Mouse (Mus musculus) neural tube, embryonic 15.5 days (tissue): ENCODE measurements at regions not wholly inside any gene's neighbourhood (a gene's known extent, or its start where the extent isn't known, plus 50 kb on each side); places are given as distances from the start of the nearest gene placed in this dataset.
A peak's percentile ranks its signal among the peaks of the same experiment; 100 is the strongest.

Experiments
- ATAC-seq: fragments of 200-750 bp; cut with Nextera tagmentation; 2 replicates; pipeline ENCODE4 v1.8.0; 2017; ENCODE audit warnings: mild to moderate bottlenecking, moderate TSS enrichment, moderate library complexity; ENCODE audit not compliant: low FRiP score
- H3K27ac ChIP-seq: fragments of 300-500 bp; sonication (generic); replicated peaks from 2 replicates; pipeline ENCODE4 v1.5.1; 2015; ENCODE audit warnings: mild to moderate bottlenecking, inconsistent platforms
- H3K27me3 ChIP-seq: fragments of 300-500 bp; sonication (generic); replicated peaks from 2 replicates; pipeline ENCODE4 v1.6.1; 2015; ENCODE audit warnings: inconsistent platforms
- H3K36me3 ChIP-seq: fragments of 300-500 bp; sonication (generic); 2 replicates; pipeline ENCODE4 v1.6.1; 2015; ENCODE audit warnings: inconsistent platforms
- H3K4me1 ChIP-seq: fragments of 300-500 bp; sonication (generic); 2 replicates; pipeline ENCODE4 v1.6.1; 2015; ENCODE audit warnings: inconsistent platforms
- H3K4me2 ChIP-seq: fragments of 300-500 bp; sonication (generic); 2 replicates; pipeline ENCODE4 v1.6.1; 2015; ENCODE audit warnings: inconsistent platforms, mild to moderate bottlenecking, moderate library complexity
- H3K4me3 ChIP-seq: fragments of 300-500 bp; sonication (generic); replicated peaks from 2 replicates; pipeline ENCODE4 v1.5.1; 2015; ENCODE audit warnings: mild to moderate bottlenecking, inconsistent platforms
- H3K9ac ChIP-seq: fragments of 300-500 bp; sonication (generic); replicated peaks from 2 replicates; pipeline ENCODE4 v1.6.1; 2015; ENCODE audit warnings: mild to moderate bottlenecking, inconsistent platforms
- H3K9me3 ChIP-seq: fragments of 300-500 bp; sonication (generic); replicated peaks from 2 replicates; pipeline ENCODE4 v1.6.1; 2016; ENCODE audit warnings: inconsistent platforms
- WGBS: fragments of 180-500 bp; shearing (Covaris S2); methylation state at CpG from one replicate; pipeline ENCODE4 v1.1.7; 2015; ENCODE audit warnings: mixed read lengths; 5-methylcytosine and 5-hydroxymethylcytosine counted together

DNA sequence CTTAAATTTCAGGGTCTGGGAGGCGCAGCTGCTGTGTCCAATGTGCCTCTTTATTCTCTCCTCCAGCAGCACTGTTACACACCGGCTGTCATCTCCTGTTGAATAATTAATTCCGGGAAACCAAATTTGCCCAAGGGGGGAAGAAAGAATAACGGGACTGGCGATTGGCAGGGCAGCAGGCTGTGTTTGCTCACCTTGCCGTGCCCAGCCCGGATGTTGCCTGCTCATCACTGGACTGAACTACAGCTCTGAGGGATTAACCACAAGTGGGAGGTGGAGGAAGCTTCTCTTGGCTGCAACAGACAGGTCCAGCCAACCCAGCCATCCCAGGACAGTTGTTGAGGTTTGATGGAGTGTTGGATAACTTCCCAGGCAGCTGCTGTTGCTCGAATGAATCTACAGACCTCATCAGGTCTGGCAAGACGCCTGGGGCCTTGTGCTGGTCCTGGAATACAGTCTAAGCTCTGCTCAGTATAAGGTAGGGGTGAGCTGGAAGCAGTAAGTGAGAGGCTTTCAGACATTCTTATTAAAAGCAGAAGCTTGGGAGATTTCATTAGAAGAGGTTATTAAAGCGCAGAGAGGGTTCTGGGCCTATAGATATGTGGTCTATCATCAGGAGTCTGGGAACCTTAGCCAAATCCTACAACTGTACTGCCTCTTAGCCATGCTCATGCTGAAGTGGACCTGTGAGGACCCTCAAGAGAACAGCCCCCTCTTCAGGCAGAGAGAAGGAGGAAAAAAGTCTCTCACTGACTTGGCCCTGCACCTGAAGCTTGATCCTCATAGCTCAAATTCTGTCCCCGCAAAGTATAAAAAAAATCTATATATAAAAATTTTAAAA lies 291.8 kb downstream of the Il20rb start:
- Histone ChIP-seq H3K36me3 (no peaks in the 10 kb centered on the region), H3K4me1 (peaks cover 8% of the 10 kb centered on the region; the same call in 1 of the 2 replicates), H3K9ac (no peak overlapping the region), H3K9me3 (no peaks in the 10 kb centered on the region), H3K4me3 (no peak overlapping the region), H3K4me2 (peak overlapping the region; percentile 13; the same call in 1 of the 2 replicates), H3K27me3 (no peaks in the 10 kb centered on the region), H3K27ac (peak overlapping the region; percentile 65)
- WGBS: 40% methylated on average over 11 of the region's 11 CpGs
- peak; percentile 76 for ATAC-seq

DNA sequence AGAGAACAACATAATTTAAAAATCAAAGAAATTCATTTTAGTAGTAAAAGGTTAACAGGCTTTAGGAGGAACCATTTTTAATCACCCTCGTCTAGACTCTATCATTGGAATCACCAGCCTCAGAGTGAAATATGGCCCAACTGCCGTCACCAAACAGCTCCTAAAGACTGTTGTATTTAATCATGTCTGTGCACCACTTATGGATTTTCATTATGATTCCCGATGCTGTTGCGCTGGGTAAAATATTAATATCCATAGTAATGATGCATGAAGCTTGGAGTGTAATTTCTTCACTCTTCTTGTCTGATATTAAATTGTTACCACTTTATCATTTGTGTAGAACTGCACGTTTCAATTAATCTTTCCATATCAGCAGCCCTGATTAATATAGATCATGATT lies 292.4 kb downstream of the Il20rb start:
- Histone ChIP-seq H3K9ac (no peak overlapping the region), H3K4me3 (no peak overlapping the region), H3K4me1 (peaks cover 8% of the 10 kb centered on the region; the same call in 1 of the 2 replicates), H3K27ac (no peak overlapping the region), H3K9me3 (no peaks in the 10 kb centered on the region), H3K36me3 (no peaks in the 10 kb centered on the region), H3K27me3 (no peaks in the 10 kb centered on the region), H3K4me2 (no peak overlapping the region)
- ATAC-seq: peak; percentile 53; the same call in 1 of the 2 replicates
- WGBS: 42% methylated on average over 5 of the region's 5 CpGs

DNA sequence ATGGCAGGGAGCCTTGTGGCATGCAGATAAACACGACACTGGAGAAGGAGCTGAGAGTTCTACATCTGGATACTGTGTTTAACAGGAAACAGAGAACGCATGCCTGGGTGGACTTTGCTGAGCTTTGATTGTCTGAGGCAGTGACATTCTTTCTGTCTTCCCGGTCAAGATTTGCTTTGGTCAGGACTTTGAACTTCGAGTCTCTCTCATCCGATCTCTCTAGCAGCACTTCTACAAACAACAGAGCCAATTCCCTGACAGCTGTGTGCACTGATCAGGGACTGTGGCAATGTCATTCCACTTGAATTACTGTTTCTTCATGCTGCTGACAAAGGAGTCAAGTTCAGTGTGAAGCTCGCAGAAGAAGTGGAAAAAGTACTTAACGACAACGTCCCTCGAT lies 302.5 kb downstream of the Il20rb start:
- H3K4me1 ChIP-seq: no peaks in the 10 kb centered on the region
- no peaks in the 10 kb centered on the region for H3K9me3 ChIP-seq
- no peak overlapping the region for H3K4me2 ChIP-seq
- 70% methylated on average over 9 of the region's 9 CpGs for WGBS
- no peaks in the 10 kb centered on the region for H3K27me3 ChIP-seq
- no peak overlapping the region for H3K4me3 ChIP-seq
- H3K27ac ChIP-seq: no peak overlapping the region
- no peaks in the 10 kb centered on the region for H3K36me3 ChIP-seq
- no peak overlapping the region for H3K9ac ChIP-seq
- no peak for ATAC-seq

DNA sequence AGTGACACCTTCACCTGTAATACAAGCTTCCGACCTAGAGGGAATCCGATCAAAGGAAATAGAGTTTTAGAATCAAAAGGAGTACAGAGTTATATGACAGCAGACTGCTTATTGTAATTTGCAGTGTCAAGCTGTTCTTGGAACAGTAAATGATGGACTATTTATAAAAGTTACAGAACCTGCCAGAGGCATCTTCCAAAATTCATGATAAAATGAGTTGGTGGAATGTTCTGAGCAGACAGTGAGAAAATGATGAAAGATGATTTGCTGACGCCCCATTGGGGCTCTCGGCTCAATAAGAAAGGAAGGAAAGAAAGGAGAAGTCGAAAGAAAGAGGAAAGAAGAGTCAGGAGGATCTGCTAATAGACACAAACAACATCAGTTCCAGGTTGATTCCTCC lies 300.3 kb upstream of the Sox14 start:
- Histone ChIP-seq H3K4me1 (no peaks in the 10 kb centered on the region), H3K9me3 (no peaks in the 10 kb centered on the region), H3K27ac (no peak overlapping the region), H3K36me3 (no peaks in the 10 kb centered on the region), H3K9ac (no peak overlapping the region), H3K4me2 (no peak overlapping the region), H3K4me3 (no peak overlapping the region), H3K27me3 (no peaks in the 10 kb centered on the region)
- ATAC-seq: no peak
- WGBS: 91% methylated on average over 5 of the region's 5 CpGs

DNA sequence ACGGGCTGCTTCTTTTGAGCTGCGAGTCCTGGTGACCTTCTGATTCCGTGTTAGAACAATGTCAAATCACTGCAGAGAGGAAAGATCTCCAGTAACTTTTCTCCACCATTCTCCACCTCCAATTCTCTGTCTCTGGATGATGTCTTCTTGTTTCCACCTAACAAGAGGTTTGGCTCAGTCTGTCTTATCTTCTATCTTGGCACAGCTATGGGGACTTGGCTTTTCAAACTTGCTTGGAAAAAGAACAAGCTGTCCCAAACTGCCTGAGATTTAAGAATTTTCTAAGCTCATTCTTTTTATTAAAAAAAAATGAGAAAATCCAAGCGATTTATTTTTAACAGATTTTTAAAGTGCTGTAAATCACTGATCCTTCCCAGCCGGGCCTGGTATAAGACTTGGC lies 290.3 kb upstream of the Sox14 start:
- 84% methylated on average over 5 of the region's 5 CpGs for WGBS
- Histone ChIP-seq H3K27ac (no peak overlapping the region), H3K36me3 (no peaks in the 10 kb centered on the region), H3K27me3 (no peaks in the 10 kb centered on the region), H3K4me1 (no peaks in the 10 kb centered on the region), H3K4me3 (no peak overlapping the region), H3K9me3 (no peaks in the 10 kb centered on the region), H3K4me2 (no peak overlapping the region), H3K9ac (no peak overlapping the region)
- no peak for ATAC-seq

DNA sequence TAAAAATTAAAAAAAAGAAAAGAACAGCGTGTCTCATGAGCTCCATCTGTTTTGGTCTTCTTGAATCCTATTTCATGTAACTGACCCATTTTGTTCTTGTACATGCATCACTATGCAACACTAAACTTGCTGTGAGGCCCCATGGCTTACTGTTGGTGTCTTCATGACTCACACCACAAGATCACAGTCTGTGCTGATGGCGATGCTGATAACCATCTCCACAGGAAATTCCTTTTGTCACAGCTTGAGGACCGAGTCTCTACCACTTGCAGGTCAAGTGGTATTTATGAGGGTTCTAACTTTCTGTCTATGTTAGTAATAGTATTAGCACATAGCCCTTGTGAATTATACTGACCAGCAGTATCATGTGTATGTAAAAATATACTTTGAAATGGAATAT lies 286.0 kb upstream of the Sox14 start:
- H3K9ac ChIP-seq: no peak overlapping the region
- no peak overlapping the region for H3K27ac ChIP-seq
- ATAC-seq: no peak
- H3K27me3 ChIP-seq: no peaks in the 10 kb centered on the region
- H3K4me3 ChIP-seq: no peak overlapping the region
- H3K4me2 ChIP-seq: no peak overlapping the region
- H3K9me3 ChIP-seq: no peaks in the 10 kb centered on the region
- H3K4me1 ChIP-seq: no peaks in the 10 kb centered on the region
- WGBS: 86% methylated on average over 3 of the region's 3 CpGs
- H3K36me3 ChIP-seq: no peaks in the 10 kb centered on the region
